Mouse (Mus musculus): ENCODE measurements at regions not wholly inside any gene's neighbourhood (a gene's known extent, or its start where the extent isn't known, plus 50 kb on each side); places are given as distances from the start of the nearest gene placed in this dataset.

GRCm38 (mm10) chr9:46647238-46647922 is 327.6 kb upstream of the 4931429L15Rik start:
- TF ChIP-seq POLR2A (IDR thresholded peaks at IDR 0.05; ENCODE audit: insufficient read depth, low read depth, low read length), result no peak
- no peak for TF ChIP-seq CTCF (IDR thresholded peaks at IDR 0.05; ENCODE audit: insufficient read depth, low read depth, low read length)

Measured in olfactory bulb, adult 2 months (tissue).